Mouse (Mus musculus): ENCODE measurements around the gene Ahdc1. TPM values are rescaled to one million over a fixed set of nuclear protein-coding genes. Genes with fewer than 3 reads are reported as not detected.

The Ahdc1 gene
- polyA plus RNA-seq, 1 experiment from 2014 or later, result 10.4 TPM

GRCm38 (mm10) chr4:133014088-133014487, 3.0 kb downstream of the Ahdc1 start:
- Histone ChIP-seq H3K4me1 (ENCODE audit: control insufficient read depth, insufficient read depth, low read depth, low read length) (peaks cover 60% of the 10 kb centered on the region), H3K9ac (ENCODE audit: low read depth, low read length) (peak overlapping the region; percentile 98)
- ATAC-seq, result no peak

DNA sequence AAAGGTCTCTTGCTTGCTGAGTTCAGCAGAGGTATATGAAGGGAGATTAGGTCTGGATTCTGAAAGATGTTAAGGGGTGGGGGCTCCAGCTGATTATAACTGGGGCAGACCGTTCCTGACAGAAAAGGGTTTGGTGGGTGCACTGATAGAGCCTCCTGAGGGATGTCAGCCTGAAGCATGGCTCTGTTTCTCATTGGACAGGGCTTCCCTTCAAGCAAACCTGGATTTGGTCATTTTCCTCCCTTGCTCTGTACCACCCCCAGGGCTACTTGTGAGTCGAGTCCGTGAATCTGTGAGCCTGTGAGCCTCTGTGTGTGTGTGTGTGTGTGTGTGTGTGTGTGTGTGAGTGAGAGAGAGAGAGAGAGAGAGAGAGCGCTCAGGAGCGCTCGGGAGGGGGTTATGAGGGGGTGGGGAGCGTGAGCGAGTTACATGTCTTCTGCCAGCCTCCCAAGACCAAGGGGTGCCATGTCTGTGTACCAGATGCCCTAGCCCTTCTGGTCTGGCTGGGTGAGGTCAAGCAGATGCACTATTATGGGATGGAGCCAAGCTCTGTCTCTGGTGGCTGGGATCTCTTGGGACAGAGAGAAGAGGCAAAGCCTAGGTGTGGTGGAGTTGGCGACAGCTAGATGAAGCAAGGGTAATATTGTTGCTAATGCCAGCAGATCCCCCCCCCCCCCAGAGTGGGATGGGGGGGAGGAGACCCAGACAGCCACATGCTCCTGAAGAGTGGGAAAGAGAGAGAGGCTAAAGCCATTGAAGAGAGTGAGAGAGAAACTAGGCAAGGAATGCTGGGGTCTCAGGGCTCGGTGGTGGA, 4.0 kb downstream of the Ahdc1 start:
- no peak for ATAC-seq
- Histone ChIP-seq H3K4me1 (ENCODE audit: control insufficient read depth, insufficient read depth, low read depth, low read length) (peaks cover 68% of the 10 kb centered on the region), H3K27ac (ENCODE audit: low read depth, low read length) (peak overlapping the region; percentile 9; the same call in 1 of the 2 replicates)

More at GRCm38 (mm10) chr4:133014088-133014487, 3.0 kb downstream of the Ahdc1 start:
- Histone ChIP-seq H3K36me3 (ENCODE audit: control insufficient read depth, insufficient read depth, low read length) (no peaks in the 10 kb centered on the region), H3K4me2 (ENCODE audit: low read length) (peak overlapping the region; percentile 97), H3K9me3 (ENCODE audit: control insufficient read depth, low read length) (no peaks in the 10 kb centered on the region), H3K27me3 (replicated peaks; ENCODE audit: control insufficient read depth, insufficient read depth, low read length) (no peaks in the 10 kb centered on the region; the same call in 1 of the 2 replicates), H3K4me3 (ENCODE audit: low read length) (peak overlapping the region; percentile 89), H3K27ac (ENCODE audit: low read depth, low read length) (peak overlapping the region; percentile 97)
- WGBS, result 10% methylated on average over 5 of the region's 5 CpGs

DNA sequence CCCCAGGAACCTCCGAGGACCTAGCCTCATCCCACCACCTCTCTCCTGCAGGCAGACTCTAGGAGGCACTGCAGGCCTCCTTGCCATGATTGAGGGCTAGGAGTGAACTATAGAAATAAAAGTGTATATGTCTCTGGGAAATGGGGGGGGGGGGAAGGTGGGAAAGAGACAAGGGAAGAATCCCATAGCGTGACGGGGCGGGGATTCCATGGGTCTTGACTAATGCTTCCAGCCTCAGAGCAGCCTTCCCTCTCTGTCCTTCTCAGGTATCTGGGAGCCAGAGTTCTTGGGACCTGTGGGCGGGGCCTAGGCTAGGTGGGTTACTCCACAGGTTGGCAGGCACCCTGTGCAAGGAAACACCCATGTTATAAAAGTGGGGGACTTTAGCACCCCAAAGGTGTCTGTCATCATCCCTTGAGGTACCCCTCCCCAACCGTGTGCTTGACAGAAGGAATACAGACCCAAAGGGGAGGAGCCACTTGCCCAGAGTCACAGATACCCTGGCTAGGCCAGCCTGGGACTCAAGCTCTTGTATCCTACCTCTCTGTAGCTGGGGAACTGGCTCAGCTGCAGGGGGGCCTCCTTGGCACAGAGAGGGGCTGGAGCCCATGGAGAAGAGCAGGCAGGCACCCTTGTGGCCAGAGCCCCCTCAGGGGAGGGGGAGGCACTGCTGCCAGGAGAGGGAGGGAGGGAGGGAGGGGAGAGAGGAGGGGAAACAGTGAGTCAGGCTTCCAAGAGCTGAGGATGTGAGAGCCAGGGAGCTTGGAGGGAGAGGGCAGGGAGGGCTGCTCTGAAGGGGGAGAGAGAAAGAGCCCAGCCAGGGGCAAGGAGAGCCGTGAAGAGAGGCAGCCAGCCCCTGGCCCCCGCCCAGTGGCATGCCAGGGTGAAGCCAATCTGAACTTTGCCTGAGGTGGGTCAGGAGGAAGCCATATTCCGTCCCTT, 4.9 kb downstream of the Ahdc1 start:
- Histone ChIP-seq H3K4me2 (ENCODE audit: low read length) (peak overlapping the region; percentile 97), H3K27ac (ENCODE audit: low read depth, low read length) (peak overlapping the region; percentile 31), H3K4me3 (ENCODE audit: low read length) (no peak overlapping the region), H3K9me3 (ENCODE audit: control insufficient read depth, low read length) (no peaks in the 10 kb centered on the region), H3K9ac (ENCODE audit: low read depth, low read length) (peak overlapping the region; percentile 18), H3K27me3 (replicated peaks; ENCODE audit: control insufficient read depth, insufficient read depth, low read length) (no peaks in the 10 kb centered on the region), H3K4me1 (ENCODE audit: control insufficient read depth, insufficient read depth, low read depth, low read length) (peaks cover 72% of the 10 kb centered on the region), H3K36me3 (ENCODE audit: control insufficient read depth, insufficient read depth, low read length) (no peaks in the 10 kb centered on the region)
- peak; percentile 15; the same call in 1 of the 2 replicates for ATAC-seq
- 36% methylated on average over 9 of the region's 9 CpGs for WGBS

More for the DNA sequence above, 4.0 kb downstream of the Ahdc1 start:
- Histone ChIP-seq H3K9ac (ENCODE audit: low read depth, low read length) (0 out of 2 replicates have a peak overlapping the region, but pooled peaks have one; percentile 27), H3K4me2 (ENCODE audit: low read length) (peak overlapping the region; percentile 97), H3K36me3 (ENCODE audit: control insufficient read depth, insufficient read depth, low read length) (no peaks in the 10 kb centered on the region), H3K27me3 (replicated peaks; ENCODE audit: control insufficient read depth, insufficient read depth, low read length) (no peaks in the 10 kb centered on the region), H3K9me3 (ENCODE audit: control insufficient read depth, low read length) (no peaks in the 10 kb centered on the region), H3K4me3 (ENCODE audit: low read length) (peak overlapping the region; percentile 89)
- WGBS, result 12% methylated on average over 10 of the region's 10 CpGs

- peak overlapping the region; percentile 31; the same call in 1 of the 2 replicates for H3K27ac ChIP-seq (ENCODE audit: low read depth, low read length)
- H3K36me3 ChIP-seq (ENCODE audit: control insufficient read depth, insufficient read depth, low read length), result no peaks in the 10 kb centered on the region
- H3K9ac ChIP-seq (ENCODE audit: low read depth, low read length), result peak overlapping the region; percentile 18; the same call in 1 of the 2 replicates
- H3K4me2 ChIP-seq (ENCODE audit: low read length), result peak overlapping the region; percentile 97
- ATAC-seq, result no peak
- peaks cover 79% of the 10 kb centered on the region for H3K4me1 ChIP-seq (ENCODE audit: control insufficient read depth, insufficient read depth, low read depth, low read length)
- no peaks in the 10 kb centered on the region for H3K27me3 ChIP-seq (replicated peaks; ENCODE audit: control insufficient read depth, insufficient read depth, low read length)
- H3K4me3 ChIP-seq (ENCODE audit: low read length), result no peak overlapping the region
- 49% methylated on average over 4 of the region's 4 CpGs for WGBS
- H3K9me3 ChIP-seq (ENCODE audit: control insufficient read depth, low read length), result no peaks in the 10 kb centered on the region
These were observed 5.8 kb downstream of the Ahdc1 start for GRCm38 (mm10) chr4:133016677-133017415.

DNA sequence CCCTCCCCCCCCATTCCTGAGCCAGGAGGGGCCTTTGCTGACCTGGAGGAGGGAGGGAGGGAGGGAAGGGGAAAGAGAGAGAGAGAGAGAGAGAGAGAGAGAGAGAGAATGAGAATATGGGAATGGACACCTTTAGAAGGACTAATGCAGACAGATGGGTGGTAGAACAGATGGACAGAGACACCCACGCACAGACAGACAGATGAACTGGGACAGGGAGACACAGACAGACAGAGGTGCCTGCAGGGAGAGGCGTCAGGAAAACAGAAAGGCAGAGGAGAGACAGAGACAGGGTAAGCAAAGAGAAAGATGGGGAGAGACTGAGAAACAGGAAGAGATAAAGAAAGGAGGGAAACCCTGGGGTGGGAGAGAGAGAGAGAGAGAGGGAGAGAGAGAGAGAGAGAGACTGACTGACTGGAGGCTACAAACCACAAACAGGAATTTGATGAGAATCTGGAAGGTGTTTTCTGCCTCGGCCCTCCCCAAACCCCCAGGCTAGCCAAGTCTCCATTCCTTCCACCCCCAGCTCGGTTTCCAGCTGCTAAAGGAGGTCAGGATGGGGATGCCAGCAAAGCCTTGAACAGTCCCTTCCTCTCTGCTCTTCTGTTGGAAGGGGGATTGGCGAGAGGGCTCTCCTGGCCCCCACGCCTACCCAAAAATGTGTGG, 6.7 kb downstream of the Ahdc1 start:
- Histone ChIP-seq H3K9ac (ENCODE audit: low read depth, low read length) (no peak overlapping the region), H3K27ac (ENCODE audit: low read depth, low read length) (no peak overlapping the region; the same call in 1 of the 2 replicates), H3K27me3 (replicated peaks; ENCODE audit: control insufficient read depth, insufficient read depth, low read length) (no peaks in the 10 kb centered on the region), H3K4me2 (ENCODE audit: low read length) (no peak overlapping the region; the same call in 1 of the 2 replicates), H3K4me1 (ENCODE audit: control insufficient read depth, insufficient read depth, low read depth, low read length) (peaks cover 88% of the 10 kb centered on the region), H3K4me3 (ENCODE audit: low read length) (no peak overlapping the region), H3K36me3 (ENCODE audit: control insufficient read depth, insufficient read depth, low read length) (no peaks in the 10 kb centered on the region), H3K9me3 (ENCODE audit: control insufficient read depth, low read length) (no peaks in the 10 kb centered on the region)
- 61% methylated on average over 6 of the region's 6 CpGs for WGBS
- no peak for ATAC-seq

DNA sequence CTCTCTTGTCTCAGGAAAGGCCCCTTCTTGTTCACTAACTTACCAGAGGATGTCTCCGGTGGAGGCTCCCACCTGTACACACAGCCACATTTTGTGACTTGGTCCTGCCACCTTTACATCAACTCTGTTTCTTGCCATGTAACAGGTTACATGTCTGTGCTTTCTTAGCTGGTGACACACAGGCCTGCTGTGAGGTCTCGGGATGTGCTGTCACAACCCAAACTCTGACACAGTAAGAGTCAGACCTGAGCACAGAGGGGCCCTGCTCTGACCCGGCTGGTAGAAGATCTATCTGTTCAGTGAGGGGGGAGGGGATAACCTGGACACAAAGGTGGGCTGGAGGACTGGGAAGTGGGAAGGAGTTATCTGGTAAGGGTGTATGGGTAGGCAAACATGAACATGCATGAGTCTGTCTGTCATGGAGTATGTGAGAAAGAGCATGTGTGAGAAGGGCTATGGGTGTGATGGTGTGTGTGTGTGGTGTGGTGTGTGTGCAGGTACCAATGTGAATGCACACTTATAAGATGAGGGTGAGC, 7.3 kb downstream of the Ahdc1 start:
- no peak overlapping the region for H3K4me3 ChIP-seq (ENCODE audit: low read length)
- no peak overlapping the region for H3K4me2 ChIP-seq (ENCODE audit: low read length)
- no peak for ATAC-seq
- WGBS, result 71% methylated on average over 3 of the region's 3 CpGs
- H3K9ac ChIP-seq (ENCODE audit: low read depth, low read length), result no peak overlapping the region
- no peaks in the 10 kb centered on the region for H3K36me3 ChIP-seq (ENCODE audit: control insufficient read depth, insufficient read depth, low read length)
- no peaks in the 10 kb centered on the region for H3K9me3 ChIP-seq (ENCODE audit: control insufficient read depth, low read length)
- peaks cover 92% of the 10 kb centered on the region for H3K4me1 ChIP-seq (ENCODE audit: control insufficient read depth, insufficient read depth, low read depth, low read length)
- H3K27me3 ChIP-seq (replicated peaks; ENCODE audit: control insufficient read depth, insufficient read depth, low read length), result no peaks in the 10 kb centered on the region
- no peak overlapping the region for H3K27ac ChIP-seq (ENCODE audit: low read depth, low read length)

DNA sequence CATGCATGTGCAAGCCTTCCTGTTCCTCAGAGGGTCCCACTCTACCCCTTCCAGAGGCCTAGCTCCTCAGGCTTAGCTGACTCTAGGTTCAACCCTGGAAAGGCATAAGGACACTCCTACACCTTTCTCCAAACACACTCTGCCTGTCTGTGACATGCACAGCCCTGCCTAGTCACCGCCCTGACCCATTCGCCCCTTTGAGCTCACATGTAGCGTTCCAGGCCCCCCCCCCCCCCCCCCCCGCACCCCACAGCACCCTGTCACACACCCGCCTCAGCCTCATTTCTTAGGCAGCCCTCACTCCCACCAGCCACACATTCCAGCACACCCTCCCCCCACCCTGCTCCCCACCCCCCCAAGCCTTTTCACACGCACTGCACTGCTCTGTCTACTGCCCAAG, 9.7 kb downstream of the Ahdc1 start:
- peak overlapping the region; percentile 42 for H3K27ac ChIP-seq (ENCODE audit: low read depth, low read length)
- 6% methylated on average over 4 of the region's 6 CpGs for WGBS
- H3K36me3 ChIP-seq (ENCODE audit: control insufficient read depth, insufficient read depth, low read length), result no peaks in the 10 kb centered on the region
- H3K9ac ChIP-seq (ENCODE audit: low read depth, low read length), result peak overlapping the region; percentile 1; the same call in 1 of the 2 replicates
- no peak for ATAC-seq
- H3K4me3 ChIP-seq (ENCODE audit: low read length), result no peak overlapping the region
- no peaks in the 10 kb centered on the region for H3K9me3 ChIP-seq (ENCODE audit: control insufficient read depth, low read length)
- H3K4me2 ChIP-seq (ENCODE audit: low read length), result peak overlapping the region; percentile 47; the same call in 1 of the 2 replicates
- H3K27me3 ChIP-seq (replicated peaks; ENCODE audit: control insufficient read depth, insufficient read depth, low read length), result no peaks in the 10 kb centered on the region
- peaks cover 92% of the 10 kb centered on the region for H3K4me1 ChIP-seq (ENCODE audit: control insufficient read depth, insufficient read depth, low read depth, low read length)

GRCm38 (mm10) chr4:133021181-133021671, 10.2 kb downstream of the Ahdc1 start:
- Histone ChIP-seq H3K9me3 (ENCODE audit: control insufficient read depth, low read length) (no peaks in the 10 kb centered on the region), H3K9ac (ENCODE audit: low read depth, low read length) (no peak overlapping the region), H3K4me1 (ENCODE audit: control insufficient read depth, insufficient read depth, low read depth, low read length) (peaks cover 92% of the 10 kb centered on the region), H3K4me3 (ENCODE audit: low read length) (no peak overlapping the region), H3K27me3 (replicated peaks; ENCODE audit: control insufficient read depth, insufficient read depth, low read length) (no peaks in the 10 kb centered on the region), H3K36me3 (ENCODE audit: control insufficient read depth, insufficient read depth, low read length) (no peaks in the 10 kb centered on the region), H3K4me2 (ENCODE audit: low read length) (peak overlapping the region; percentile 47), H3K27ac (ENCODE audit: low read depth, low read length) (peak overlapping the region; percentile 42; the same call in 1 of the 2 replicates)
- WGBS, result 9% methylated on average over 9 of the region's 9 CpGs
- no peak for ATAC-seq
